Mouse (Mus musculus) left cerebral cortex, postnatal 14 days (tissue): ENCODE results near the gene Gabra5. TPM values are rescaled to one million over a fixed set of nuclear protein-coding genes. Genes with fewer than 3 reads are reported as not detected.

Experiments
- DNase-seq, 2 experiments: peaks; one replicate each; pipeline ENCODE4 v3.0.0; 2021 to 2022; ENCODE audit warnings: low spot score in 2 of 2, mixed read lengths in 1 of 2
- intact Hi-C: fragments of 180-260 bp; cut with DNase I; formaldehyde crosslinking; loops from one replicate; pipeline ENCODE4 v1.15.1; 2025
- total RNA-seq, 2 experiments: library from RNA; stranded (reverse); gene quantifications; 2 replicates each; pipeline ENCODE4 v1.2.3; 2021

Gene Gabra5
- total RNA-seq, 2 experiments from 2014 or later: 63.8 to 80.7 TPM

- DNase-seq: no peak
- intact Hi-C loops: no loop called here
Measured at GRCm38 (mm10) chr7:57411163-57411562, 98.7 kb downstream of the Gabra5 start.

GRCm38 (mm10) chr7:57393551-57393950 lies 116.3 kb downstream of the Gabra5 start:
- intact Hi-C loops: no loop called here
- no peak for DNase-seq

- intact Hi-C loops: no loop called here
- peak; percentile 41 to 59 for DNase-seq
Measured at GRCm38 (mm10) chr7:57390046-57390445, 119.8 kb downstream of the Gabra5 start.

GRCm38 (mm10) chr7:57387341-57387654 lies 122.6 kb downstream of the Gabra5 start:
- intact Hi-C loops: loop anchor here (5.0 to 10.0 kb wide), 2 partner anchors 440 to 1092 kb away; no protein-coding TSS in a partner anchor
- no peak for DNase-seq

- intact Hi-C loops: loop anchor here (5.0 to 10.0 kb wide), 2 partner anchors 439 to 1092 kb away; no protein-coding TSS in a partner anchor
- peak; percentile 33 to 46 for DNase-seq
Measured at GRCm38 (mm10) chr7:57386517-57387340, 123.1 kb downstream of the Gabra5 start, which contains the start of gene Gabrg3. Gabrg3 (minus strand) TSS chr7:57387188.

GRCm38 (mm10) chr7:57384112-57384511 lies 125.7 kb downstream of the Gabra5 start:
- intact Hi-C loops: loop anchor here (5.0 to 10.0 kb wide), 2 partner anchors 222 to 1089 kb away; no protein-coding TSS in a partner anchor
- peak; percentile 74 to 83 for DNase-seq

- DNase-seq: peak in 1 of 2 experiments; percentile 25
- intact Hi-C loops: no loop called here
Measured at GRCm38 (mm10) chr7:57366013-57366390, 143.9 kb downstream of the Gabra5 start.

GRCm38 (mm10) chr7:57365134-57366012 lies 144.5 kb downstream of the Gabra5 start:
- DNase-seq: no peak
- intact Hi-C loops: no loop called here

GRCm38 (mm10) chr7:57363812-57364211 lies 146.0 kb downstream of the Gabra5 start:
- intact Hi-C loops: no loop called here
- DNase-seq: peak in 1 of 2 experiments; percentile 38

GRCm38 (mm10) chr7:57357871-57358540 lies 151.9 kb downstream of the Gabra5 start:
- DNase-seq: no peak

More at GRCm38 (mm10) chr7:57357871-57358540, 151.9 kb downstream of the Gabra5 start:
- intact Hi-C loops: loop anchor here (10.0 kb wide), 1 partner anchor 143 kb away; no protein-coding TSS in a partner anchor

Other genes with a start within 250 kb of the Gabra5 start
- gene Gabrg3, start 122.9 kb downstream of the Gabra5 start, total RNA-seq: 10 to 100 TPM; 33.1 to 35.2 TPM
- 100 to 1,000 TPM; 248 to 270 TPM for gene Gabrb3, start 90.4 kb downstream of the Gabra5 start, total RNA-seq